Mouse (Mus musculus): ENCODE data around the gene Anpep. TPM values are rescaled to one million over a fixed set of nuclear protein-coding genes. Genes with fewer than 3 reads are reported as not detected.

Gene Anpep
- polyA plus RNA-seq, 1 experiment from 2014 or later, result 4.3 TPM

DNA sequence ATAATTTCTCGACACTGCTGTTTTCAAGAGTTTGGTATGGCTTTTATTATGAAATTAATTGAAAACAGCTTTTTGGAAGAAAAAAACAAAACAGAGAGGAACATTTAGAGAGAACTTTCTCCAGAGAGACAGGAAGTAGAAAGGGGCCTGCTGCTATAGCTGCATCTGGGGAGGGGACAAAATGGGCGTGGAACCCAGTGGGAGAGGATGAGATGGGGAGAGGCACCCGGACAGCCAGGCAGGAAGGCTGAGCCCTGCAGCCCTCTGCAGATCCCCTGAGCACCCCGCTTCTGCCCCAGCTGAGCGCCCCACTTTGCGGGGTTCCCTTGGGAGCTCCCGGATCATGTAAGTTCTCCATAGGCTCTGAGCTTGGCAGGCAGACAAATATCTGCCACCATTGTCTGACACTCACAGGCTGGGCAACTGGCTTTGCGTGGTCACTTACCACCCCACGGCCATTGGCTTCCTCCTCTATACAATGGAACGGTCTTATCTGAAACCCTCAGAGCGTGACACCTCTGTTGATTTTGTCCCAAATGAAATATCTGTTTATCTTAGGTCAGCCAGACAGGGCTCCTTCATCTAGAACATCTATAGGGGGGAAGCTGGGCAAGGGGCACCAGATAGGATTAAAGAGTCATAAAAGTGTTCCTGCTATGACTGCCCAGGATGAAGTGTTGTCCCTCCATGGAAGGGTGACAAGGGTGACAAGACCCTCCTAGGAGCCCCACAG lies 2.5 kb downstream of the Anpep start:
- Histone ChIP-seq H3K4me3 (no peak overlapping the region), H3K27ac (no peak overlapping the region; the same call in 1 of the 2 replicates), H3K27me3 (ENCODE audit: insufficient read depth, poor library complexity, severe bottlenecking) (no peaks in the 10 kb centered on the region), H3K36me3 (no peaks in the 10 kb centered on the region), H3K4me1 (replicated peaks) (peaks cover 15% of the 10 kb centered on the region), H3K9me3 (no peaks in the 10 kb centered on the region)
- DNase-seq (ENCODE audit: low spot score), result no peak
- 70% methylated on average over 11 of the region's 11 CpGs for WGBS

DNA sequence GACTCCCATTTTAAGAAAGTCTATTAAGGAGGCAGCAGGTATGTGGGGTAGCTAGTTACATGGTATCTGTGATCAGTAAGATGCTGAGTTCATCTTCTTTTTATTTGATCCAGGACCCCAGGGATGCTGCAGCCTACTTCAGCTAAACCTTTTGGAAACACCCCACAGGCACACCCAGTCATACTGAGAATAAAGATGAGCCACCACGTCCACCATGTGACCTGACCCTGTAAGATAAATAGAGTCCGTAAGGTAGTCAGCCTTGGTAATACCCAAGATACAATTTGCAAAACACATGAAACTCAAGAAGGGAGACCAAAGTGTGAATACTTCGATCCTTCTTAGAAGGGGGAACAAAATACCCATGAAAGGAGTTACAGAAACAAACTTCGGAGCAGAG lies 4.6 kb downstream of the Anpep start:
- Histone ChIP-seq H3K27ac (no peak overlapping the region), H3K36me3 (no peaks in the 10 kb centered on the region), H3K4me3 (no peak overlapping the region), H3K27me3 (ENCODE audit: insufficient read depth, poor library complexity, severe bottlenecking) (no peaks in the 10 kb centered on the region), H3K9me3 (no peaks in the 10 kb centered on the region), H3K4me1 (replicated peaks) (peaks cover 15% of the 10 kb centered on the region)
- no peak for DNase-seq (ENCODE audit: low spot score)
- WGBS, result 81% methylated on average over 4 of the region's 4 CpGs

DNA sequence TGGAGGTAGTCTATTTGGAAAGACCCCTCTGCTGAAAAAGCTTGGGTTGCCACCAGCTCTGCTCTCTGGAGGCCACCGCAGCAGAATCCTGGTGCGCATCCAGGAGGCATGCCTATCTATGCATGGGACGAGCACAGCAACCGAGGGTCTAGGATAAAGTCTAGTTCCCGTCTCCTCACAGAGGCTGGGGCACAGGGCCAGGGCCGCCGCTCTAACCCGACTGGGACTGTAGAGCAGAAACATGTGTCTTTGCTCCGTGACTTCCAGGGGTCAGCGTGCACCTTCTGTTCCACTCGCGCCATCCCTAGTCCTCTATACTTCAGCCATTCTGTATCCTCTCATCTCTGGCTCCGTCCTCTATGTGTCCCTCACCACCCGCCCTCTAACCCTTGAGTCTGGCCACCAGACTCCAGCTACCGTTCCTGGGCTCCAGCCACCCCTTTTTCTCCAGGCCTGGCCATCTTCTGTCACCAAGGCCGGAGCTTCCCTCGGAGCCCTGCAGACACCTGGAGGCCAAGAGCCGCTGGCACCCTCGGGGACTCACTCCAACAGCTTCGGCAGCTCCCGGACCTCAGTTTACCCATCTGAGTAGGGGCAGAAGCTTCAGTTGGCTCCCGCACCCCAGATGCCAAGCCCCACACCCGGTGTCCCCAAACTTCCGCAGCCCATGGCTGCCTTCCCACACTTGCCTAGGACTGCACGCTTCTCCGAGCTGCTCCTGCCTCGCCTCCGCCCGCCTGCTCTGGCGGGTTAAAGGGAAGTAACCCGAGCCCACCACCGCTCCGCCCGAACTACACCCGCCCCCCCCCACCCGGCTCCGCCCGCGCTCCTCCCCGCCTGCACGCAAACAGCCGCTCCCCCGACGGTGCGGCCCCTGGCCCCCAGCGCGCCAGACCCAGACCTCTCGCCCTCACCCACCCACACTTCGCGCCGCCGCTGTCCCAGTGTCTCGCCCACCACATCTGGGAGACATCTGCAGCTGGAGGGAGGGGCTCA lies 13.1 kb downstream of the Anpep start:
- 9% methylated on average over 53 of the region's 53 CpGs for WGBS
- peak overlapping the region; percentile 6; the same call in 1 of the 2 replicates for H3K27ac ChIP-seq
- peaks cover 40% of the 10 kb centered on the region for H3K27me3 ChIP-seq (ENCODE audit: insufficient read depth, poor library complexity, severe bottlenecking)
- peak overlapping the region; percentile 49 for H3K4me3 ChIP-seq
- no peaks in the 10 kb centered on the region for H3K36me3 ChIP-seq
- DNase-seq (ENCODE audit: low spot score), result peak; percentile 78
- no peaks in the 10 kb centered on the region for H3K9me3 ChIP-seq
- peaks cover 18% of the 10 kb centered on the region for H3K4me1 ChIP-seq (replicated peaks)

DNA sequence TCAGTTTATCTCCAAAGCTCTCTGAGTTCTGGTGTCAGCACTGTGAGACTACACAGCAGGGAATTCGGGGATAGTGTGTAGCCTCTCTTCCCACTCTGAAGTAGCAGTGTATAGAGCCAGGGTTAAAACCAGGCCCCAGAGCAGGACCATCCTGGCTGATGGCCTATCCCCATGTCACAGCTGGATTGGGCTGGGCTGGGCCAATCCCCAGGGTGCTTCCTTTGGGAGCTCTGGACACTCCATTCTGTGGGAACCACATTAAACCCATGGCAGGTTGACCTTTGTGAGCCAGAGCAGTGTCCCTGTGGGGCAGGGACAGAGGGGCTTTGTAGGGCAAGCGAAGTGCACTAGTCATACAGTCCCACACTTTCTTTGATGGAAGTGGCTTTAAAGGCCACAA lies 14.5 kb downstream of the Anpep start:
- DNase-seq (ENCODE audit: low spot score), result no peak
- Histone ChIP-seq H3K4me1 (replicated peaks) (peaks cover 23% of the 10 kb centered on the region), H3K36me3 (no peaks in the 10 kb centered on the region), H3K27me3 (ENCODE audit: insufficient read depth, poor library complexity, severe bottlenecking) (peaks cover 40% of the 10 kb centered on the region), H3K9me3 (no peaks in the 10 kb centered on the region), H3K4me3 (no peak overlapping the region), H3K27ac (no peak overlapping the region)
- 70% methylated on average over 2 of the region's 2 CpGs for WGBS

DNA sequence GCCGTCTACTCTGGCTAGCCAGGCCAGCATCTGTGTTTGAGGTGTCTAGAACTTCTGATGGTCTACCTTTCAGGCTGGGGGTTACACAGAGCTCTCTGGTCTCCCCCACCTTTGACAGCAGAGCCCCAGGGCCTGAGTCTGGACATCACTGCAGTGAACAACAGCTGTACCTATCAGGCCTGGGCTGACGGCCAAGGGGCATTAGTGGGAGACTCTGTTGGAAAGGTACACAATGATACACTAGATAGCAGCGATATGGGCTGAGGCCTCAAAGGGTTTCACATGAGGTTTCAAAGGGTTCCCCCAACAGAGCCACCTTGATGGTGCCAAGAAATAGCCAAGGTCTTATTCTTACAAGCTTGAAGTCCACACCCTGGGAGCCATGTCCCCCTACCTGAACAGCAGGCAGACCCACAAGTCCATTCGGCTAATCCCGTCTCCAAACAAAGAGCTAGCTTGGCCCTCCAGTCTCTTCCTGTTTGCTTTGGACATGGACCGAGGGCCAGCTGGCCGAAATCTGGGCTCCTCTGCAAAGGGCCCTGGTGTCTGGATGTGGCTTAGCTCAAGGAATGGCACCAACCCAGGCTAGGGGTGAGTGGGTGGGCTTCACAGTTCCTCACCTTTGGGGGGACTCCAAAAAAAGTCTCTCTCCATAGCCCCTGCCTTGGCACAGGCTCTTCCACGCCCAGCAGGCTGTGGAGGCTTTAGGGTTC lies 16.6 kb downstream of the Anpep start:
- DNase-seq (ENCODE audit: low spot score), result no peak
- Histone ChIP-seq H3K4me1 (replicated peaks) (peaks cover 23% of the 10 kb centered on the region), H3K4me3 (no peak overlapping the region), H3K27ac (no peak overlapping the region), H3K27me3 (ENCODE audit: insufficient read depth, poor library complexity, severe bottlenecking) (peaks cover 34% of the 10 kb centered on the region), H3K9me3 (no peaks in the 10 kb centered on the region), H3K36me3 (no peaks in the 10 kb centered on the region)
- WGBS, result 82% methylated on average over 8 of the region's 8 CpGs

DNA sequence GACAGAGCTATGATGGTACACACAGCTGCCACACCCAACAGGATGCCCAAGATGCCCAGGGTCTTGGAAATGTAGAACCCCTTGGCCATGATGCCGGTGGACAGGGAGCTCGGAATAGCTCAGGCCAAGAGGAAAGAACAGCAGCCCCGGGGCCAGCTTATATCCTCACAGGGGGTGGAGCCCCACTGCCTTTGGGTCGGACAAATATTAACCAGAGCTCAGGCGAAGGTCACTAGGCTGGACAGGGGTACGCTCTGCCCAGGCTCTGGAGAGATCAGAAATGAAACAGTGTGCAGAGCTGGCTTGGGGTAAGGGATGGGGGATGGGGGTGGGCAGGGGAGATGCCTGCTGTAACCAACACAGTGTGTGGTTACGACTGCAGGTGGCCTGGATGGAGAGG lies 18.7 kb downstream of the Anpep start:
- Histone ChIP-seq H3K27ac (no peak overlapping the region), H3K27me3 (ENCODE audit: insufficient read depth, poor library complexity, severe bottlenecking) (peaks cover 16% of the 10 kb centered on the region), H3K9me3 (no peaks in the 10 kb centered on the region), H3K4me3 (no peak overlapping the region), H3K36me3 (no peaks in the 10 kb centered on the region), H3K4me1 (replicated peaks) (peaks cover 11% of the 10 kb centered on the region; the same call in 1 of the 2 replicates)
- no peak for DNase-seq (ENCODE audit: low spot score)
- 70% methylated on average over 7 of the region's 7 CpGs for WGBS

DNA sequence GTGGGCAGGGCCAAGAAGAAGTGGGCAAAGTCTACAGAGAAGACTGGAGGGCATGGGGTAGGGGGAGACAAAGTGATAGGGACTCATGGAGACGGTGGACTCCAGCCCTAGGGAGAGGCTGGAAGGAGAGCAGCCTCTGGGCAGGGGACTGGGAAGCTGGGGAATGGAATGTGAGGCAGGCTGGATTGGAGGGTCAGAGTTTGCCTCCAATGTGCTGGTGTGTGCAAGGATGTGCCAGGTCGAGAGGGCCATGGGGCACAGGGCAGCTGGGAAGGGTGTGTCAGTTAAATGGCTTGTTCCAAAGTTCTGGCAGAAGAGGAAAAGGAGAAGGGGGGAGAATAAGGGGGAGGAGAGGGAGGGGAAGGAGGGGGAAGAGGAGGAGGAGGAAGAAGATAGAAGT lies 23.6 kb downstream of the Anpep start:
- Histone ChIP-seq H3K4me3 (no peak overlapping the region), H3K36me3 (no peaks in the 10 kb centered on the region), H3K4me1 (replicated peaks) (0 out of 2 replicates have a peak, but pooled peaks cover under 1% of the 10 kb centered on the region), H3K27me3 (ENCODE audit: insufficient read depth, poor library complexity, severe bottlenecking) (no peaks in the 10 kb centered on the region), H3K27ac (no peak overlapping the region), H3K9me3 (no peaks in the 10 kb centered on the region)
- WGBS, result 76% methylated on average over 2 of the region's 2 CpGs
- DNase-seq (ENCODE audit: low spot score), result no peak

DNA sequence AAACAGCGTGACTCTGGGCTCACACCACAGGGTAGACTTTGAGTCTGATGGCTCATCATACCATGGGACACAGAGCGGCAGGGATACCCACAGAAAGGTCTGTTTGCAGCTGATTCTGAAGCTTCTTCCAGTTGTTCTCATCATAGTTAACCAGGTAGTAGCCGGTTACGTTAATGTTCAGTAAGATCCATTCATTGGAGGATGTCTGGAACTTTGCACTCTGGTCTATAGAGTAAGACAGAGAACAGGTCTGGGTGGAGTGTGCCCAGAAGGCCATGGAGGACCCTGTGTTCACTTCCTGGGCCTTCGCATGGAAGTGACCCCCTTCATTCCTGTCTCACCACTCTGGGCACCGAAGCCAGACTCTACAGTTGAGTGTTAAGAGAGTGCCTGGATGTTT lies 25.7 kb downstream of the Anpep start:
- Histone ChIP-seq H3K4me3 (no peak overlapping the region), H3K27ac (no peak overlapping the region), H3K36me3 (no peaks in the 10 kb centered on the region), H3K27me3 (ENCODE audit: insufficient read depth, poor library complexity, severe bottlenecking) (no peaks in the 10 kb centered on the region), H3K9me3 (no peaks in the 10 kb centered on the region), H3K4me1 (replicated peaks) (no peaks in the 10 kb centered on the region)
- DNase-seq (ENCODE audit: low spot score), result no peak
- 96% methylated on average over 6 of the region's 6 CpGs for WGBS

DNA sequence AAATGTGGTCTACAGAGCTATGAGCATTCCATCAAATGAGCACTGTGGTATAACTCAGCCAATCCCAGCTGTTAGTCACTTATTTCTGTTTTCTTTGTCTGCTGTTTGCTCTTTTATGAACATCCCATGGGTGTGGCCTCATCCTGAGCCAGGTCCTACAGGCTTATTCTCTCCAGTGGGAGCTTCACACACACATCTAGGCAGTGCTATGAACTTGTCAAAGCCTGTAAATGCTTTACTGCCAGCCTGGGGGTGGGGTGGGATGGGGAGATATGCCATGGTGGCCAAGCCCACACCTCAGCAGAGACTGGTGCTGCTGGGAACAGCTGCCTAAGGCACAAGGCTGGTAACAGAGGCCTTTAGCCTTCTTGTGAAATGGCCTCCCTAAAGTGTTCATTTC lies 27.9 kb downstream of the Anpep start:
- H3K27ac ChIP-seq, result no peak overlapping the region
- no peak overlapping the region for H3K4me3 ChIP-seq
- no peak for DNase-seq (ENCODE audit: low spot score)
- no peaks in the 10 kb centered on the region for H3K9me3 ChIP-seq
- no peaks in the 10 kb centered on the region for H3K4me1 ChIP-seq (replicated peaks)
- no peaks in the 10 kb centered on the region for H3K36me3 ChIP-seq
- H3K27me3 ChIP-seq (ENCODE audit: insufficient read depth, poor library complexity, severe bottlenecking), result no peaks in the 10 kb centered on the region

DNA sequence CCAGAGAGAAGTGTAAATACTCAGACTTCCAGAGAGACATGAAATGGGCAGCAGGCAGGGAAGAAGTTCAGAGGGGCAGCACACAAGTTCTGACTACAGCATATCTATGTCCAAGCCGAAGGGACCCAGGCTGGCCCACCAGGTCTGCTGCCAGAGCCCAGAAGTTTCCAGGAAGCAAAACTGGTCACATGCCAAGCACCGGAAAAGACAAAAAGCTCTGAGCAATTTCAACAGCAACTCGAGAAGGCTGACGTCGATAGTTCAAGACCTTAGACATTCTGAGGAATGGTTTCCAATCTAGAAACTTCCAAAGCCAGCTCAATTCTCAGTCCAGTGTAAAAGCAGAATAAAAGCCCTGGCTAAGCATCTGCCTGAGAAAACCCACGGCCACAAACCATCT lies 29.3 kb downstream of the Anpep start:
- Histone ChIP-seq H3K27me3 (ENCODE audit: insufficient read depth, poor library complexity, severe bottlenecking) (no peaks in the 10 kb centered on the region), H3K4me3 (no peak overlapping the region), H3K9me3 (no peaks in the 10 kb centered on the region), H3K27ac (no peak overlapping the region), H3K36me3 (no peaks in the 10 kb centered on the region), H3K4me1 (replicated peaks) (no peaks in the 10 kb centered on the region)
- WGBS, result 83% methylated on average over 6 of the region's 6 CpGs
- DNase-seq (ENCODE audit: low spot score), result no peak

DNA sequence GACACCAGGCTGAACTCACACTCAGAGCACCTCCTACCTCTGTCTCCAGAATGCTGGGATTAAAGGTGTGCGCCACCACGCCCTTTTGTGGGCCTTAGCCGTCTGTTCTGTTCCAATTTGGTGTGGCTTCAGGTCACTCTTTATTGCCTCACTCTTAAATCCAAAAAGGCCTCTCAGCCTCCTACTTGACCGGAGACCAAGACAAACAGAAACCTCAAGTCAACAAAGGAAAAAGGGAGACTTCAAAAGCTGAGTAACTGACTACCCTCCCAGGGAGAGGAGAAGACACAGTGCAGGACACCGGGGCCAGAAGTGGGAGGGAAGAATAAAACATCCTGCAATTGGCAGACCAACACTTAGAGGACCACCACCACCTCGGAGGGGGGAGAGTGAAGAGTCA lies 29.7 kb downstream of the Anpep start:
- Histone ChIP-seq H3K27me3 (ENCODE audit: insufficient read depth, poor library complexity, severe bottlenecking) (no peaks in the 10 kb centered on the region), H3K4me1 (replicated peaks) (no peaks in the 10 kb centered on the region), H3K27ac (no peak overlapping the region), H3K4me3 (no peak overlapping the region), H3K9me3 (no peaks in the 10 kb centered on the region), H3K36me3 (no peaks in the 10 kb centered on the region)
- 84% methylated on average over 6 of the region's 6 CpGs for WGBS
- DNase-seq (ENCODE audit: low spot score), result no peak

DNA sequence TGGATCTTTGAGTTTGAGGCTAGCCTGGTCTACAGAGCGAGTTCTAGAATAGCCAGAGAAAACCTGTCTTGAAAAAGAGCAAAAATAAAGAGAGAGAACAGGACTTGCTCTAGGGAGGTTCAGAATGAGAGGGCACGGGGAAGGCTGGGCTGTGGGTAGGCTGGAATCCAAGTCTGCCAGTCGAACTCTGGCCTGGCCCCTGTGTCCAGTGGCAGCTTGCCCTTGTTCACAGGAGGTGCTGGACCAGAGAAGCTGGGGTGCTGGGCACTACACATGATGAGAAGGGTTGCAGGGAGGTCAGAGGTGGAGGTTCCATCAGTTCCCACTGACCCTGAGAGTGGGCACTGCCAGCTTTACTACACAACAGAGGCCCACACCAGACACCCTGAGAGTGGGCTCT lies 32.5 kb downstream of the Anpep start:
- 82% methylated on average over 3 of the region's 3 CpGs for WGBS
- Histone ChIP-seq H3K27ac (no peak overlapping the region), H3K9me3 (no peaks in the 10 kb centered on the region; the same call in 1 of the 2 replicates), H3K36me3 (no peaks in the 10 kb centered on the region), H3K4me3 (no peak overlapping the region), H3K27me3 (ENCODE audit: insufficient read depth, poor library complexity, severe bottlenecking) (no peaks in the 10 kb centered on the region), H3K4me1 (replicated peaks) (no peaks in the 10 kb centered on the region)
- DNase-seq (ENCODE audit: low spot score), result no peak

Measured in hindbrain, embryonic 10.5 days (tissue).